Mouse (Mus musculus) adrenal gland, adult 18-20 months (tissue): ENCODE data around the gene Gucy2d. TPM values are rescaled to one million over a fixed set of nuclear protein-coding genes. Genes with fewer than 3 reads are reported as not detected.

Source experiments
- DNase-seq, 2 experiments: peaks; one replicate each; pipeline ENCODE4 v3.0.0; 2021 to 2022; ENCODE audit warnings: low spot score in 2 of 2
- total RNA-seq, 2 experiments: library from RNA; stranded (reverse); gene quantifications; 1 replicate in 1 of 2; 2 replicates in 1 of 2; pipeline ENCODE4 v1.2.3; 2021

Gene Gucy2d
- total RNA-seq, 2 experiments from 2014 or later, result not detected

- DNase-seq, result no peak
Observed at GRCm38 (mm10) chr7:98513251-98513650, 73.0 kb downstream of the Gucy2d start.

GRCm38 (mm10) chr7:98522576-98522975, 82.4 kb downstream of the Gucy2d start:
- peak in 1 of 2 experiments; percentile 60 for DNase-seq

- DNase-seq, result no peak
Observed at GRCm38 (mm10) chr7:98523070-98523812, 83.0 kb downstream of the Gucy2d start.

GRCm38 (mm10) chr7:98523813-98524361, 83.7 kb downstream of the Gucy2d start:
- DNase-seq, result peak in 1 of 2 experiments; percentile 26

- peak in 1 of 2 experiments; percentile 24 for DNase-seq
Observed at GRCm38 (mm10) chr7:98524401-98524800, 84.2 kb downstream of the Gucy2d start.

- DNase-seq, result no peak
Observed at GRCm38 (mm10) chr7:98524869-98525699, 84.9 kb downstream of the Gucy2d start.

Other genes starting within 250 kb of the Gucy2d start
- gene B3gnt6, start 240.9 kb upstream of the Gucy2d start, total RNA-seq, result 1 to 10 TPM in 1 of 2 experiments, not detected in 1; 2.8 TPM
- 10 to 100 TPM; 11.7 to 12.9 TPM for gene Acer3, start 119.2 kb upstream of the Gucy2d start, total RNA-seq
- 10 to 100 TPM; 16.7 to 16.9 TPM for gene Tsku, start 79.1 kb upstream of the Gucy2d start, total RNA-seq
- gene Lrrc32, start 48.9 kb downstream of the Gucy2d start, total RNA-seq, result 10 to 100 TPM; 12.7 to 28.1 TPM
- gene Emsy, start 216.4 kb downstream of the Gucy2d start, total RNA-seq, result 10 to 100 TPM; 28.6 to 32.5 TPM